Mouse (Mus musculus) natural killer cell, adult 2 months (primary cell): ENCODE results near the gene Ifi203.
"Not testable (repeated sequence)": the region's sequence is repeated elsewhere in the genome, so short reads cannot be mapped to it uniquely, and the experiment has no call there.

Experiments used
- DNase-seq, 2 experiments: peaks; one replicate each; pipeline ENCODE4 v3.0.0; 2022; ENCODE audit warnings: low spot score in 2 of 2

The Ifi203 gene

DNA sequence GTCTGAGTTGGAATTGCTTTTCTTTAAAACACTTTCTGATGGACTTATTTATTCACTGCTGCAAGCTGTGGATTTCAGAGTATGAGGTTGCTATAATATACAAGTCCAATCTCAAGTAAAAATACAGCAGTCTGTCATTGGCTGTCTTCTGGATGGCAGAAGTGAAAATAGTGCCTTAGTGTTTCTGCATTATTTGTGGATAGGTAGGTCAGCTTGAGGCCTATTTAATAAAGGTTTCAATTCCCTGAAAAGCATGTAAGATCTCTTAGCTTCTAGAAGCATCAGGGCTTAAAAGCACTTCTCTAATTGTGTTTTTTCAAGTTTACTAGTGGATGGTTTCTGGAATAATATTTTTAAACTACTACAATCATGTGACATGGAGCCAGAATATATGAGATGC, 52.7 kb downstream of the Ifi203 start:
- DNase-seq = not testable (repeated sequence)

DNA sequence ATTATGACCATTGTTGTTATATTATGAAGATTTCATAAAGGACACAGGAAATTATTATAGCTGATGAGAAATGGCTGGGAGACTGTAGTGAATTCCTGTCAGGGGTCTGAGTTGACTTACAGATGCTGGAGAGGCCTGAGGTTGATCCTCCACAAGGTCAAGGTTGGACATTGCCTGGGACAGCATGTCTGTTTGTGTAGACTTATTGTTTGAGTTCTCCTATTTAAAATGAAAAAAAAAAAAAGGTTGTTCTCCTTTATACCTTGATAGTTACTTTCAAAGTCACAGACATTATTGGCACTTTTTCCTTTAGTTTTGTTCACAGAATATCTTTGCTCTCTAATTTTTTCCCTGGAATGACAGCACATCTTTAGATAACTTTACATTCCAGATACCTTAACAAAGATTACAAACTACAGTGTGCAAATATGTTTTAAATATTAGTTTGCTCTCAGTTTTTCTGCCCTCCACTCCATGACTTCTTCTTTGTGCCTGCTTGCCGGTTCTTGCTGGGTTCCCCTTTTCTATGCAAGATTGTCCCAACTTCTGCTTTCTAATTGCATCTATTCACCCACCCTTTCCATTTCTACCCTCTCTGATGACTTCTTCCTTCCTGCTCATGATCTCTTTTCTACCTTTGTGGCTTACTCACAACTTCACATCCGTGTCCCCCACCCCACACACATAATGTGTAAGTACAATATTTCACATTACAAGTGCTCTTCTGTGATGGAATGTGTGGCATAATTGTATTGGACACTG, 55.3 kb downstream of the Ifi203 start:
- not testable (repeated sequence) for DNase-seq

DNA sequence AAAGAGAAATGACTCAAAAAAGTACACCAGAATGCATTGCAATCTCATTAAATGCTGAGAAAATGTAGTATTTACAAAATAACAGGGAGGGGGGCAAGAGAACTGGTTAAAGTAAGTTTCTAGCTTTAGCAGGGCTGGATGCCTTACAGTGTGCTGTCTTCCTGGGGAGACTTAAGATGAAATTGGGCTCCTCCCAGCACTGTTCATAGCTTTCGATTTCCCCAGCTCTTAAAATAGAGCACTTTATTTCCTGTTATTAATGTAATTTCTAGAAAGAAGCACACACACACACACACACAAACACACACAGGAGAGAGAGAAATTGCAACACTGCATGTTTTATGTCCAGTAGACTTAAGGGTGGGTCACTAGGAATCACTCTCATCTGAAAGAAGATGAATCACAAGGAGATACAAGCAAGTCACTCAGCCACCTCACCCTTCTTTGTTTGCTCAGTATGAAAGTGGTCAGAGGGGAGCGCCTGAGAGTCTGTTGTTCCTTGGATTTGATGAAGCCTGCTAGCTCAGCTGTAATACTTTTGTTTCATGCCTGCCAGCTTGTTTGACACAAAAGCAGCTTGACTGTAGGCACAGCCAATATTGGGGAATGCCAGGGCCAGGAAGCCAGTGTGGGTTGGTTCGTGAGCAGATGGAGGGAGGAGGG, 62.3 kb downstream of the Ifi203 start:
- peak; percentile 17 to 35 for DNase-seq

- DNase-seq = peak; percentile 7 to 10
These were observed 63.1 kb downstream of the Ifi203 start for GRCm38 (mm10) chr1:173879225-173879987.

DNA sequence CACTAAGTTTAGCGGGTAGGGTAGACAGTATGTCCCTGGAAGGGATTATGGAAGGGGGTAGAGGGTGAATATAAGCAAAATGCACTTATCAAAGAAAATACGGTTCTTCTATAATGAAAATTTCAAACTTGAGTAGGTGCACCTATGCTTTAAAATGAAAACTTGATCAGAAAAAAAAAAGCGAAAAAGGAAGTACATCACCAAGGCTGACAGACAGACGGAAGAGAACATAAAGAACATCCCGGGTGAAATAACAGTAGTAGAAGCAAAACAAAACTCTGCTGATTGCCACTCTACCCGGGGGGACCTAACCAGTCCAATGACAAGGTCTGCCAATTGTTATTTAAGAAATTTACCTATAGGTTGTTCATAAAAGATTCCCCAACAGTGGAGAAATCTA, 64.2 kb downstream of the Ifi203 start:
- DNase-seq = peak in 1 of 2 experiments; percentile 2

DNA sequence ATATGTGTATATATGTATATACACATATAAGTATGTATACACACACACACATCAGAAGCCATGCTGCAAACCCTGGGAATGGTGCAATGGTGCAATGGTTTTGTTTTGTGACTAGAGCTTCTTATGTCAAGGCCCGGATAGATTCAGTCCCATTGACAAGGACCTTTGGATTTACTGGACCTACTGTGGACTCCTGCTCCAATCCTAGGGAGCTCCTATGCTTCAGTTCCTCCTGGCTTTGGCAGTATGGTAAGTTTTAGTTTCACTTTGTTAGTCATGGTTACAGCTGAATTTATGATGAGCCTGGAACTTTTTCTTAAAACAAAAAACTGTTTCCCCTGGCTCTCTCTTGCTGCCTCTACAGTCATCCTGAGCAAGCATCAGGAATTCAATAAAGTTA, 65.3 kb downstream of the Ifi203 start:
- DNase-seq = not testable (repeated sequence)
